Mouse (Mus musculus) brain, embryonic 14.5 days (tissue): ENCODE results near the gene Plscr5.

Experiments used
- CTCF ChIP-seq: fragments of 200-500 bp; IDR thresholded peaks from 2 replicates; pipeline ENCODE4 v1.5.1; 2012; ENCODE audit warnings: inconsistent platforms, mild to moderate bottlenecking, moderate library complexity, borderline replicate concordance; ENCODE audit not compliant: insufficient read depth, insufficient read length; ENCODE audit errors: extremely low read depth
- POLR2A ChIP-seq: fragments of 200-500 bp; IDR thresholded peaks from 2 replicates; pipeline ENCODE4 v1.6.1; 2012; ENCODE audit warnings: mild to moderate bottlenecking, inconsistent platforms, borderline replicate concordance; ENCODE audit not compliant: poor library complexity, insufficient read depth, insufficient read length, severe bottlenecking; ENCODE audit errors: extremely low read depth

DNA sequence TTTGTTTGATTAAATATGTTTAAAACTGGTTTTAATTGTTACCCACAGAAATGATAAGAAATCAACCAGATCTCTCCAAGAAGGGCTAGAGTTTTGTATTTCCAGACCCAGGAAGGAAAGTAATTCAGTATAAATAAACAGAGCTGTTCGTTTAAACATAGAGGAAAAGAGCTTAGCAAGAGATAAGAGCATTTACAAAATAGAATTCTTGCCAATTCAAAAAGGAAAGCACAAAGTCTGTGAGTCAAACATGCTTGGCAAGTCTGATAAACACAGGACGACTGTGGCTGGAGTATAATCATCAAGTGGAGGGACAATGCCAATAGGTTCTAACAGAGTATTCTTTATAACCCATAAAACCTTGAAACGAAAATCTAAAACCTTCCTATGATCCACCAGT is 18.3 kb downstream of the Plscr5 start:
- TF ChIP-seq CTCF (no peak), POLR2A (no peak)
